8 mouse cellular contexts compared by ENCODE assay signal in genomic region chr11:51606447-51607095, GRCm38 (mm10). TPM values are rescaled to one million over a fixed set of nuclear protein-coding genes. Genes with fewer than 3 reads are reported as not detected.
A peak's percentile ranks its signal among the peaks of the same experiment; 100 is the strongest.
DNase-seq lines count a peak whose midpoint lies in the region; ATAC-seq lines count a peak whose summit lies in the region.

Hnrnpab (minus strand) TSS chr11:51606847.

- peak within 1 kb of the TSS; percentile 83 for H3K27ac ChIP-seq in brown adipose tissue, adult 24 weeks (replicated peaks; ENCODE audit: low read depth, low read length)
- H3K27ac ChIP-seq in heart, embryonic 14.5 days (replicated peaks in 1 of 2; ENCODE audit: control insufficient read depth in 1 of 2, insufficient read depth in 1 of 2, low read depth in 2 of 2, low read length in 2 of 2) = peak within 1 kb of the TSS; percentile 92 to 95
- peak within 1 kb of the TSS; percentile 95 for H3K27ac ChIP-seq in liver, embryonic 13.5 days
- peak within 1 kb of the TSS; percentile 95 for H3K27ac ChIP-seq in stomach, embryonic 16.5 days (ENCODE audit: low read length)

- peak; percentile 93 for ATAC-seq in heart, embryonic 14.5 days (ENCODE audit: insufficient number of reproducible peaks, insufficient read depth, low FRiP score, low read depth)
- ATAC-seq in liver, embryonic 13.5 days (ENCODE audit: low read depth) = peak; percentile 82
- ATAC-seq in stomach, embryonic 16.5 days (ENCODE audit: insufficient read depth, low FRiP score) = peak; percentile 94

- peaks cover 41% of the 10 kb centered on the region for H3K36me3 ChIP-seq in heart, embryonic 14.5 days (ENCODE audit: control insufficient read depth, insufficient read depth, low read length)
- H3K36me3 ChIP-seq in liver, embryonic 13.5 days = peaks cover 41% of the 10 kb centered on the region
- peaks cover 31% of the 10 kb centered on the region for H3K36me3 ChIP-seq in stomach, embryonic 16.5 days (ENCODE audit: control insufficient read depth, insufficient read depth, low read length)

- no peaks in the 10 kb centered on the region for H3K4me1 ChIP-seq in brown adipose tissue, adult 24 weeks (ENCODE audit: control insufficient read depth, insufficient read depth, insufficient read length, low read length)
- peaks cover 5 to 30% of the 10 kb centered on the region in 2 experiments; a peak in 3 of 4 replicates for H3K4me1 ChIP-seq in heart, embryonic 14.5 days (ENCODE audit: control insufficient read depth in 2 of 2, insufficient read depth in 2 of 2, low read length in 2 of 2)
- H3K4me1 ChIP-seq in liver, embryonic 13.5 days (replicated peaks) = peaks cover 83% of the 10 kb centered on the region
- peaks cover 30% of the 10 kb centered on the region for H3K4me1 ChIP-seq in stomach, embryonic 16.5 days (ENCODE audit: control insufficient read depth, insufficient read depth, low read length)

- H3K9me3 ChIP-seq in heart, embryonic 14.5 days (ENCODE audit: control insufficient read depth, low read length) = no peaks in the 10 kb centered on the region
- no peaks in the 10 kb centered on the region for H3K9me3 ChIP-seq in liver, embryonic 13.5 days (replicated peaks)
- no peaks in the 10 kb centered on the region for H3K9me3 ChIP-seq in stomach, embryonic 16.5 days (replicated peaks; ENCODE audit: control insufficient read depth, low read length)

- H3K27me3 ChIP-seq in heart, embryonic 14.5 days (ENCODE audit: control insufficient read depth, insufficient read depth, low read length) = no peaks in the 10 kb centered on the region
- H3K27me3 ChIP-seq in liver, embryonic 13.5 days = no peaks in the 10 kb centered on the region
- H3K27me3 ChIP-seq in stomach, embryonic 16.5 days (ENCODE audit: control insufficient read depth, insufficient read depth, low read length) = no peaks in the 10 kb centered on the region

- DNase-seq in CD4-positive, CD25-positive, alpha-beta regulatory T cell, adult 2 months (ENCODE audit: low read depth, low spot score) = peak; percentile 98
- peak; percentile 83 for DNase-seq in fibroblast of lung, adult 2 months (ENCODE audit: low read depth)
- peak; percentile 98 for DNase-seq in kidney, postnatal 14 days
- DNase-seq in liver, embryonic 13.5 days = peak; percentile 96
- peak; percentile 99 for DNase-seq in neural tube, embryonic 10.5 days (ENCODE audit: extremely low spot score, low spot score)

- peak within 1 kb of the TSS; percentile 99 for H3K9ac ChIP-seq in heart, embryonic 14.5 days (ENCODE audit: low read length)
- H3K9ac ChIP-seq in liver, embryonic 13.5 days = peak within 1 kb of the TSS; percentile 97
- H3K9ac ChIP-seq in stomach, embryonic 16.5 days (ENCODE audit: low read length) = peak within 1 kb of the TSS; percentile 99

- WGBS in heart, embryonic 14.5 days = under 1% methylated on average over 79 of the region's 91 CpGs
- under 1% methylated on average over 82 of the region's 91 CpGs for WGBS in liver, embryonic 13.5 days (ENCODE audit: insufficient replicate concordance)
- under 1% methylated on average over 91 of the region's 91 CpGs for WGBS in stomach, embryonic 16.5 days

- peak within 1 kb of the TSS; percentile 92 for H3K4me2 ChIP-seq in heart, embryonic 14.5 days (ENCODE audit: low read length)
- peak within 1 kb of the TSS; percentile 95 for H3K4me2 ChIP-seq in liver, embryonic 13.5 days
- H3K4me2 ChIP-seq in stomach, embryonic 16.5 days (ENCODE audit: low read depth, low read length) = peak within 1 kb of the TSS; percentile 83

- peak within 1 kb of the TSS; percentile 98 for H3K4me3 ChIP-seq in brown adipose tissue, adult 24 weeks (ENCODE audit: insufficient read depth, low read depth, low read length)
- peak within 1 kb of the TSS; percentile 96 to 99 for H3K4me3 ChIP-seq in heart, embryonic 14.5 days (ENCODE audit: control insufficient read depth in 1 of 2, insufficient read depth in 1 of 2, low read depth in 1 of 2, low read length in 2 of 2)
- H3K4me3 ChIP-seq in liver, embryonic 13.5 days (replicated peaks) = peak within 1 kb of the TSS; percentile 97
- peak within 1 kb of the TSS; percentile 93 for H3K4me3 ChIP-seq in stomach, embryonic 16.5 days (replicated peaks; ENCODE audit: low read length)

RNA-seq across cellular contexts. Expression of gene Hnrnpab, which starts in this region (rescaled TPM):
- polyA plus RNA-seq in brown adipose tissue, adult 24 weeks (2012; ENCODE audit: insufficient read depth, insufficient read length, missing spikeins) = 117 and 131 TPM in 2 replicates
- 350 and 369 TPM in 2 replicates for polyA plus RNA-seq in heart, embryonic 14.5 days (2014; fragmentation: Nextera tagmentation; extraction: Ambion mirVana)
- 250 and 275 TPM in 2 replicates for polyA plus RNA-seq in liver, embryonic 13.5 days (2015; fragmentation: Nextera tagmentation; extraction: Ambion mirVana)
- 201 and 238 TPM in 2 replicates for polyA plus RNA-seq in stomach, embryonic 16.5 days (2015; fragmentation: Nextera tagmentation; extraction: Ambion mirVana)

Comparison
In these comparisons a context has a peak if more than half of its experiments do, and no peak if none do; other contexts are left out.
1. Peak in every context shown above with its lines: DNase-seq, ATAC-seq, H3K4me3 ChIP-seq and H3K27ac ChIP-seq.